Mouse (Mus musculus) embryonic facial prominence, embryonic 13.5 days (tissue): ENCODE measurements around the gene Gm17660. TPM values are rescaled to one million over a fixed set of nuclear protein-coding genes. Genes with fewer than 3 reads are reported as not detected.

Experiments
- ATAC-seq: fragments of 200-750 bp; cut with Nextera tagmentation; 2 replicates; pipeline ENCODE4 v1.8.0; 2017; ENCODE audit warnings: low read depth; ENCODE audit not compliant: insufficient number of reproducible peaks, insufficient read depth, low FRiP score, low TSS enrichment
- H3K27ac ChIP-seq: fragments of 300-500 bp; sonication (generic); 2 replicates; pipeline ENCODE4 v1.5.1; 2015; ENCODE audit warnings: moderate library complexity, mild to moderate bottlenecking, inconsistent platforms
- H3K27me3 ChIP-seq: fragments of 300-500 bp; sonication (generic); 2 replicates; pipeline ENCODE4 v1.6.1; 2015; ENCODE audit warnings: mild to moderate bottlenecking, inconsistent platforms
- H3K36me3 ChIP-seq: fragments of 300-500 bp; sonication (generic); 2 replicates; pipeline ENCODE4 v1.6.1; 2015; ENCODE audit warnings: mild to moderate bottlenecking, inconsistent platforms
- H3K4me1 ChIP-seq: fragments of 300-500 bp; sonication (generic); 2 replicates; pipeline ENCODE4 v1.6.1; 2015; ENCODE audit warnings: inconsistent platforms
- H3K4me2 ChIP-seq: fragments of 300-500 bp; sonication (generic); 2 replicates; pipeline ENCODE4 v1.6.1; 2015; ENCODE audit warnings: moderate library complexity, mild to moderate bottlenecking, inconsistent platforms
- H3K4me3 ChIP-seq: fragments of 300-500 bp; sonication (generic); 2 replicates; pipeline ENCODE4 v1.5.1; 2015; ENCODE audit warnings: mild to moderate bottlenecking, inconsistent platforms
- H3K9ac ChIP-seq: fragments of 300-500 bp; sonication (generic); 2 replicates; pipeline ENCODE4 v1.6.1; 2015; ENCODE audit warnings: mild to moderate bottlenecking, inconsistent platforms
- H3K9me3 ChIP-seq: fragments of 300-500 bp; sonication (generic); 2 replicates; pipeline ENCODE4 v1.6.1; 2016; ENCODE audit warnings: inconsistent platforms
- WGBS: fragments of 180-500 bp; shearing (Covaris S2); methylation state at CpG from one replicate; pipeline ENCODE4 v1.1.7; 2015; ENCODE audit warnings: mixed read lengths; 5-methylcytosine and 5-hydroxymethylcytosine counted together
- polyA plus RNA-seq: library from polyadenylated mRNA; unstranded; fragments of >200 nt; fragmentation: Nextera tagmentation; extraction: Ambion mirVana; gene quantifications from 2 replicates; pipeline ENCODE4 v1.2.1, GENCODE M21; 2015

Gm17660 gene
- polyA plus RNA-seq = not detected in 2 replicates

- ATAC-seq = no peak
- peaks cover 8% of the 10 kb centered on the region for H3K27me3 ChIP-seq
- H3K9me3 ChIP-seq = no peaks in the 10 kb centered on the region
- no peak within 1 kb of the TSS for H3K4me3 ChIP-seq
- no peak within 1 kb of the TSS for H3K4me2 ChIP-seq
- no peaks in the 10 kb centered on the region for H3K36me3 ChIP-seq
- 0 out of 2 replicates have a peak, but pooled peaks cover 5% of the 10 kb centered on the region for H3K4me1 ChIP-seq
- WGBS = 91% methylated on average over 7 of the region's 7 CpGs
- H3K27ac ChIP-seq = no peak within 1 kb of the TSS
- no peak within 1 kb of the TSS for H3K9ac ChIP-seq
These were observed at the start of gene Gm17660 for GRCm38 (mm10) chr5:104077508-104077907. Gene Gm17660, minus strand, starts transcription at chr5:104077608.

GRCm38 (mm10) chr5:104126561-104127320, 49.3 kb upstream of the Gm17660 start:
- Histone ChIP-seq H3K9ac (no peak overlapping the region), H3K27me3 (no peaks in the 10 kb centered on the region), H3K36me3 (no peaks in the 10 kb centered on the region), H3K4me1 (peaks cover 9% of the 10 kb centered on the region), H3K9me3 (no peaks in the 10 kb centered on the region), H3K4me2 (no peak overlapping the region), H3K4me3 (no peak overlapping the region), H3K27ac (no peak overlapping the region)
- no peak for ATAC-seq
- WGBS = 83% methylated on average over 12 of the region's 12 CpGs

GRCm38 (mm10) chr5:104124016-104124658, 46.7 kb upstream of the Gm17660 start:
- 90% methylated on average over 6 of the region's 6 CpGs for WGBS
- Histone ChIP-seq H3K9ac (no peak overlapping the region), H3K27me3 (no peaks in the 10 kb centered on the region), H3K36me3 (no peaks in the 10 kb centered on the region), H3K4me3 (no peak overlapping the region), H3K4me2 (no peak overlapping the region), H3K9me3 (no peaks in the 10 kb centered on the region), H3K4me1 (peaks cover 9% of the 10 kb centered on the region), H3K27ac (no peak overlapping the region)
- no peak for ATAC-seq

- no peak for ATAC-seq
- Histone ChIP-seq H3K4me2 (no peak overlapping the region), H3K4me1 (peaks cover 34% of the 10 kb centered on the region), H3K27me3 (no peaks in the 10 kb centered on the region), H3K4me3 (no peak overlapping the region), H3K9me3 (no peaks in the 10 kb centered on the region), H3K9ac (no peak overlapping the region), H3K36me3 (no peaks in the 10 kb centered on the region), H3K27ac (peak overlapping the region; percentile 44; the same call in 1 of the 2 replicates)
- WGBS = 80% methylated on average over 4 of the region's 4 CpGs
These were observed 38.5 kb upstream of the Gm17660 start for GRCm38 (mm10) chr5:104115890-104116289.

GRCm38 (mm10) chr5:104115118-104115517, 37.7 kb upstream of the Gm17660 start:
- H3K4me1 ChIP-seq = peaks cover 40% of the 10 kb centered on the region
- H3K27ac ChIP-seq = peak overlapping the region; percentile 74; the same call in 1 of the 2 replicates
- H3K9ac ChIP-seq = no peak overlapping the region
- WGBS = 56% methylated on average over 14 of the region's 14 CpGs
- no peaks in the 10 kb centered on the region for H3K9me3 ChIP-seq
- no peaks in the 10 kb centered on the region for H3K36me3 ChIP-seq
- no peaks in the 10 kb centered on the region for H3K27me3 ChIP-seq
- no peak for ATAC-seq
- H3K4me2 ChIP-seq = 0 out of 2 replicates have a peak overlapping the region, but pooled peaks have one; percentile 2
- H3K4me3 ChIP-seq = no peak overlapping the region

GRCm38 (mm10) chr5:104113491-104114172, 36.2 kb upstream of the Gm17660 start, which contains the start of gene Sparcl1:
Gene Sparcl1, minus strand, starts transcription at chr5:104113733.
- WGBS = 24% methylated on average over 15 of the region's 15 CpGs
- H3K9ac ChIP-seq = peak within 1 kb of the TSS; percentile 53
- peak within 1 kb of the TSS; percentile 38 for H3K4me2 ChIP-seq
- ATAC-seq = no peak
- H3K27me3 ChIP-seq = no peaks in the 10 kb centered on the region
- no peaks in the 10 kb centered on the region for H3K36me3 ChIP-seq
- H3K27ac ChIP-seq = peak within 1 kb of the TSS; percentile 74
- peak within 1 kb of the TSS; percentile 20 for H3K4me3 ChIP-seq
- peaks cover 53% of the 10 kb centered on the region for H3K4me1 ChIP-seq
- no peaks in the 10 kb centered on the region for H3K9me3 ChIP-seq

- Histone ChIP-seq H3K4me2 (peak overlapping the region; percentile 38), H3K4me3 (peak overlapping the region; percentile 20), H3K27ac (peak overlapping the region; percentile 74), H3K9ac (peak overlapping the region; percentile 52), H3K36me3 (no peaks in the 10 kb centered on the region), H3K9me3 (no peaks in the 10 kb centered on the region), H3K27me3 (no peaks in the 10 kb centered on the region), H3K4me1 (peaks cover 63% of the 10 kb centered on the region)
- 17% methylated on average over 5 of the region's 5 CpGs for WGBS
- no peak for ATAC-seq
These were observed 35.1 kb upstream of the Gm17660 start for GRCm38 (mm10) chr5:104112511-104112910.

GRCm38 (mm10) chr5:104112016-104112415, 34.6 kb upstream of the Gm17660 start:
- WGBS = 11% methylated on average over 9 of the region's 9 CpGs
- no peak for ATAC-seq
- H3K4me3 ChIP-seq = peak overlapping the region; percentile 20; the same call in 1 of the 2 replicates
- peak overlapping the region; percentile 52; the same call in 1 of the 2 replicates for H3K9ac ChIP-seq
- H3K4me1 ChIP-seq = peaks cover 64% of the 10 kb centered on the region
- H3K4me2 ChIP-seq = peak overlapping the region; percentile 38
- H3K9me3 ChIP-seq = no peaks in the 10 kb centered on the region
- H3K27me3 ChIP-seq = no peaks in the 10 kb centered on the region
- H3K27ac ChIP-seq = peak overlapping the region; percentile 74
- no peaks in the 10 kb centered on the region for H3K36me3 ChIP-seq

- H3K27ac ChIP-seq = no peak overlapping the region
- 47% methylated on average over 9 of the region's 9 CpGs for WGBS
- no peaks in the 10 kb centered on the region for H3K36me3 ChIP-seq
- H3K4me1 ChIP-seq = peaks cover 60% of the 10 kb centered on the region
- ATAC-seq = no peak
- no peak overlapping the region for H3K4me3 ChIP-seq
- no peaks in the 10 kb centered on the region for H3K27me3 ChIP-seq
- H3K4me2 ChIP-seq = no peak overlapping the region
- H3K9ac ChIP-seq = no peak overlapping the region
- no peaks in the 10 kb centered on the region for H3K9me3 ChIP-seq
These were observed 32.9 kb upstream of the Gm17660 start for GRCm38 (mm10) chr5:104110171-104110920.

- WGBS = 30% methylated on average over 3 of the region's 3 CpGs
- H3K4me2 ChIP-seq = peak overlapping the region; percentile 60
- peaks cover 54% of the 10 kb centered on the region for H3K4me1 ChIP-seq
- peak overlapping the region; percentile 62; the same call in 1 of the 2 replicates for H3K27ac ChIP-seq
- no peak for ATAC-seq
- no peak overlapping the region for H3K4me3 ChIP-seq
- no peaks in the 10 kb centered on the region for H3K36me3 ChIP-seq
- H3K27me3 ChIP-seq = no peaks in the 10 kb centered on the region
- no peak overlapping the region for H3K9ac ChIP-seq
- H3K9me3 ChIP-seq = no peaks in the 10 kb centered on the region
These were observed 32.1 kb upstream of the Gm17660 start for GRCm38 (mm10) chr5:104109516-104109915.

- H3K9ac ChIP-seq = peak overlapping the region; percentile 56
- H3K4me2 ChIP-seq = peak overlapping the region; percentile 60
- H3K9me3 ChIP-seq = no peaks in the 10 kb centered on the region
- peak overlapping the region; percentile 30 for H3K4me3 ChIP-seq
- peak overlapping the region; percentile 62 for H3K27ac ChIP-seq
- WGBS = 5% methylated on average over 18 of the region's 18 CpGs
- ATAC-seq = no peak
- no peaks in the 10 kb centered on the region for H3K27me3 ChIP-seq
- H3K4me1 ChIP-seq = peaks cover 53% of the 10 kb centered on the region
- H3K36me3 ChIP-seq = no peaks in the 10 kb centered on the region
These were observed 31.5 kb upstream of the Gm17660 start for GRCm38 (mm10) chr5:104108879-104109369.
